Mouse (Mus musculus) neural tube, embryonic 11.5 days (tissue): ENCODE data around the gene Fcgr4. TPM values are rescaled to one million over a fixed set of nuclear protein-coding genes. Genes with fewer than 3 reads are reported as not detected.
"Not testable (repeated sequence)": the region's sequence is repeated elsewhere in the genome, so short reads cannot be mapped to it uniquely, and the experiment has no call there.

Experiments
- ATAC-seq: fragments of 200-750 bp; cut with Nextera tagmentation; 2 replicates; pipeline ENCODE4 v1.8.0; 2017; ENCODE audit warnings: moderate number of reproducible peaks, mild to moderate bottlenecking, moderate TSS enrichment, moderate library complexity; ENCODE audit not compliant: insufficient read depth, low FRiP score, low TSS enrichment
- DNase-seq: peaks from one replicate; pipeline ENCODE4 v3.0.0-alpha.2; 2015; ENCODE audit warnings: low spot score
- H3K27ac ChIP-seq: fragments of 300-500 bp; sonication (generic); 2 replicates; pipeline ENCODE4 v1.5.1; 2014; ENCODE audit warnings: low read depth, mild to moderate bottlenecking, low read length
- H3K27me3 ChIP-seq: fragments of 300-500 bp; sonication (generic); 2 replicates; pipeline ENCODE4 v1.6.1; 2014; ENCODE audit warnings: mild to moderate bottlenecking, low read length, mixed read lengths; ENCODE audit not compliant: control insufficient read depth, insufficient read depth
- H3K36me3 ChIP-seq: fragments of 300-500 bp; sonication (generic); 2 replicates; pipeline ENCODE4 v1.6.1; 2014; ENCODE audit warnings: mild to moderate bottlenecking, low read length, moderate library complexity, mixed read lengths; ENCODE audit not compliant: control insufficient read depth, insufficient read depth
- H3K4me1 ChIP-seq: fragments of 300-500 bp; sonication (generic); 2 replicates; pipeline ENCODE4 v1.6.1; 2014; ENCODE audit warnings: low read length, mixed read lengths; ENCODE audit not compliant: control insufficient read depth, insufficient read depth
- H3K4me2 ChIP-seq: fragments of 300-500 bp; sonication (generic); 2 replicates; pipeline ENCODE4 v1.6.1; 2014; ENCODE audit warnings: low read depth, mild to moderate bottlenecking, moderate library complexity
- H3K4me3 ChIP-seq: fragments of 300-500 bp; sonication (generic); 2 replicates; pipeline ENCODE4 v1.5.1; 2014; ENCODE audit warnings: low read depth, low read length
- H3K9ac ChIP-seq: fragments of 300-500 bp; sonication (generic); 2 replicates; pipeline ENCODE4 v1.6.1; 2014; ENCODE audit warnings: mild to moderate bottlenecking, low read length
- H3K9me3 ChIP-seq: fragments of 300-500 bp; sonication (generic); 2 replicates; pipeline ENCODE4 v1.6.1; 2016; ENCODE audit warnings: low read length; ENCODE audit not compliant: control insufficient read depth
- WGBS: fragments of 180-500 bp; shearing (Covaris S2); extraction: QIAGEN DNeasy Blood & Tissue Kit; methylation state at CpG from one replicate; pipeline ENCODE4 v1.1.7; 2014; 5-methylcytosine and 5-hydroxymethylcytosine counted together
- polyA plus RNA-seq: library from polyadenylated mRNA; unstranded; fragments of >200 nt; fragmentation: Nextera tagmentation; extraction: Ambion mirVana; gene quantifications from 2 replicates; pipeline ENCODE4 v1.2.1, GENCODE M21; 2014

Gene Fcgr4
- polyA plus RNA-seq, 1 experiment from 2014 or later, result 0.19 TPM

DNA sequence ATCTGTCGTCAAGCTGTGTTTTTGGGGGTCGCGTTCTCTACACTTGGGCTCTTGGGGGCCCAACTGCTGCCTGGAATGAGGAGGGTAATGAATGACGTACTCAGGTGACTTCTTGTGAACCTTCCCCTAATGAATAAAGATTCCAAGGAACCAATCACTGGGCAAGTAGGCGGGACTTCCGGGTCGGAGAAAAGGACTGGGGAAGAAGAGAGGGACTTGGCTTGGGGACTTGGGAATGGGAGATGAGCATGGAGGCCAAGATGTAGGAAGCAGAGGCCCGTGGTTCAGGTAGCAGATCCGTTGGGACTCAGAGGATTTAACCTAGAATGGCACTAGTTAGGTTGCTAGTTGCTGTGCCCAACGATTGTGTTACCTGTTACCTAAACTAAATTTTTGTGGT is 30.5 kb downstream of the Fcgr4 start:
- no peak for ATAC-seq
- H3K27ac ChIP-seq, result no peak overlapping the region
- 51% methylated on average over 10 of the region's 10 CpGs for WGBS

DNA sequence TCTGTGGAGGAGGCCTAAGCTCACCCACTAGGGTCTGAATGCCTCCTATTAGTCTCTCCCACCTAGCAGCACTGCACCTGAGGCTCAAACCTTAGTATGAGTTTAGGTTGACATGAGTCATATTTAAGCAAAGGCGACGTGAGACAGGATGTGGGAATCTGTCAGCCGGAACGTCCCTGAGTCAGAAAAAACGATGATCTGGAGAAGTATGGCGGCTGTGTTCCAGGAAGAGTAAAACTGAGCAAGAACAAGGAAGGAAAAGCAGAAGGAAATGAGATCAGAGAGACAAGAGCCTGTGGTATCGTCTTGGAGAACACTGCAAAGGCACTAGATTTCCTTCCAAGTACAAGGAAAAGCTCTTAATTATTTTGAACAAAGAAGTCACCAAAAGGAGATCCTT is 32.1 kb downstream of the Fcgr4 start:
- H3K36me3 ChIP-seq, result no peaks in the 10 kb centered on the region
- ATAC-seq, result no peak
- no peak for DNase-seq
- 90% methylated on average over 7 of the region's 7 CpGs for WGBS
- H3K4me1 ChIP-seq, result no peaks in the 10 kb centered on the region
- no peak overlapping the region for H3K27ac ChIP-seq
- no peak overlapping the region for H3K9ac ChIP-seq
- H3K4me2 ChIP-seq, result no peak overlapping the region
- no peaks in the 10 kb centered on the region for H3K27me3 ChIP-seq
- H3K4me3 ChIP-seq, result no peak overlapping the region
- no peaks in the 10 kb centered on the region for H3K9me3 ChIP-seq

More for the DNA sequence above, 30.5 kb downstream of the Fcgr4 start:
- Histone ChIP-seq H3K4me2 (no peak overlapping the region; the same call in 1 of the 2 replicates), H3K9ac (no peak overlapping the region), H3K4me1 (no peaks in the 10 kb centered on the region), H3K36me3 (no peaks in the 10 kb centered on the region), H3K9me3 (no peaks in the 10 kb centered on the region), H3K4me3 (no peak overlapping the region), H3K27me3 (no peaks in the 10 kb centered on the region)
- peak; percentile 42 for DNase-seq

DNA sequence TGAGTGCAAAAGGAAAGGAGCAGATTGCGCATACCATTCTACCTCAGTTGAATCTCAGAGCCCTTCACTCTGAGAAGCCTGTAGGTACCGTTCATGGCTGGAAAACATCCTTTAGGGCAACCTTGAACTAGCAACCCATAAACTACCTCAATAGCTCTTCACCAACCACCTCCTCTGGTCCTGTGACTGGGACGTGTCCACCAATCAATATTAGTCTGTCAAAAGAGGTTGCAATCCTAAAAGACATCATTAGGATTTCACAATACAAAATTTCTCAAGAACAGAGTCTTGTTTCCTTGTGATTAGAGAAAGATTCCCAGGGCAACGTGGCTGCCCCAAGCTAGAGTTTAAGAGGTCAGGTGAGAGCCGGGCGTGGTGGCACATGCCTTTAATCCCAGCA is 34.6 kb downstream of the Fcgr4 start:
- 87% methylated on average over 6 of the region's 6 CpGs for WGBS

DNA sequence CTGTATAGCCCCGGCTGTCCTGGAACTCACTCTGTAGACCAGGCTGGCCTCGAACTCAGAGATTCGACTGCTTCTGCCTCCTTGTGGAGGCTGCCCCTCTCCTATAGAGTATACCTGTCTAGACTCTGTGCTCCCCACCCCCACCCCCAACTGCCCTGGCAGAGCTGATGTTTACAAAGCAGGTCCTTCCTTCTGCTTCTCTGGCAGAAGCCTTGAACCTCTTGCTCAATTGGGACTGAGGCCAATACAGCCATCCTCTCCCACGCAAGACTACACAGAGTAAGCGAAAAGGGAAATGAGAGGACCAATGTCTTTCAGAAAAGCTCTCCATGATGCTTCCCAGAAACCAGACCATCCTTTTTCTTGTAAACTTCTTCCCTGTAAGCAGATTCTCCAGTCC is 38.5 kb downstream of the Fcgr4 start:
- WGBS, result 91% methylated on average over 5 of the region's 5 CpGs

More for the DNA sequence above, 34.6 kb downstream of the Fcgr4 start:
- no peak for DNase-seq
- H3K9ac ChIP-seq, result no peak overlapping the region
- H3K27ac ChIP-seq, result no peak overlapping the region
- no peak for ATAC-seq
- H3K27me3 ChIP-seq, result no peaks in the 10 kb centered on the region
- H3K4me3 ChIP-seq, result no peak overlapping the region
- no peaks in the 10 kb centered on the region for H3K4me1 ChIP-seq
- H3K36me3 ChIP-seq, result no peaks in the 10 kb centered on the region
- no peak overlapping the region for H3K4me2 ChIP-seq
- no peaks in the 10 kb centered on the region for H3K9me3 ChIP-seq

DNA sequence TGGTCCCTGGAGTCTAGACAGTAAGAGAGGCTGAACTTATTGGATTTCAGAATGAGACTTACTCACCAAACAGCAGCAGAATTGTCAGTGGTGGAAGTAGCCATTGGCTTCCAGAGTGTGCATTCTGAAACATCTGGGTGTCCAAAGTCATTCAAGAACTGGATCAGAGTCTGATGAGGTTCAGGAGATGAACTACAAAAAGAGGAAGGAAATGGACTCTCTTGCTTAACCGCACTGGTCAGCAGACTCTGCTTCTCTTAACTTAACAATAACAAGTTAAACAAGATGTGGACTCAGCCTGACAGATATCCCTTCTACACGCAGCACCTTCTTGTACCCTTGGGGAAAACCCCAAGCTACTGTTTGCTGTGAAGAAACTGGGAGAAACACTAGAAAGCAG is 40.5 kb downstream of the Fcgr4 start:
- 84% methylated on average over 2 of the region's 2 CpGs for WGBS
- no peak overlapping the region for H3K9ac ChIP-seq
- no peak overlapping the region for H3K4me3 ChIP-seq
- H3K27me3 ChIP-seq, result peaks cover 7% of the 10 kb centered on the region
- DNase-seq (no peak), ATAC-seq (no peak)
- H3K4me1 ChIP-seq, result no peaks in the 10 kb centered on the region
- H3K4me2 ChIP-seq, result no peak overlapping the region
- H3K9me3 ChIP-seq, result no peaks in the 10 kb centered on the region
- H3K36me3 ChIP-seq, result no peaks in the 10 kb centered on the region
- no peak overlapping the region for H3K27ac ChIP-seq

More for the DNA sequence above, 38.5 kb downstream of the Fcgr4 start:
- H3K27me3 ChIP-seq, result no peaks in the 10 kb centered on the region
- no peaks in the 10 kb centered on the region for H3K36me3 ChIP-seq
- no peak for ATAC-seq
- H3K9ac ChIP-seq, result no peak overlapping the region
- no peaks in the 10 kb centered on the region for H3K4me1 ChIP-seq
- H3K4me2 ChIP-seq, result no peak overlapping the region
- no peak for DNase-seq
- no peak overlapping the region for H3K27ac ChIP-seq
- no peak overlapping the region for H3K4me3 ChIP-seq
- no peaks in the 10 kb centered on the region for H3K9me3 ChIP-seq

DNA sequence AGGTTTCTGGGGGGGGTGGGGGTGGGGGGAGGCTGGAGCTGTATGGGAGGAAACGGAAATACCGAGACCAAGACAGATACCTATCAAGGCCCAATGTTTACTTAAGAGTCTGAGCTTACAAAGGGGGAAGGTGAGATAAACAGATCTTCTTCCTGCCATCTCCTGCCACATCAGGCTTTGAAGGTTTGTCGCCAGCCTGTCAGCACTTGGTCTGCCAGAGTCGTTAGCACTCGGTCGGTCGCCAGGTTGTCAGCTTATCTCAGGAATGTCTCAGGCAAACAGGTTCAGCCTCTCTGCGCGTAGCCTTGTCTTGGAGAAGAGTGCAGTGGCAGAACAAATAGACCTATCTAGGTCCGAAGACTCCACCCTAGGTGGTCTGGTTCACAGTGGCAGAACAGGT is 41.7 kb downstream of the Fcgr4 start:
- no peak overlapping the region for H3K4me3 ChIP-seq
- H3K9ac ChIP-seq, result no peak overlapping the region
- no peak overlapping the region for H3K27ac ChIP-seq
- H3K27me3 ChIP-seq, result peaks cover 14% of the 10 kb centered on the region
- no peak overlapping the region for H3K4me2 ChIP-seq
- ATAC-seq, result no peak
- DNase-seq, result no peak
- no peaks in the 10 kb centered on the region for H3K36me3 ChIP-seq
- no peaks in the 10 kb centered on the region for H3K4me1 ChIP-seq
- no peaks in the 10 kb centered on the region for H3K9me3 ChIP-seq
- 57% methylated on average over 10 of the region's 10 CpGs for WGBS

DNA sequence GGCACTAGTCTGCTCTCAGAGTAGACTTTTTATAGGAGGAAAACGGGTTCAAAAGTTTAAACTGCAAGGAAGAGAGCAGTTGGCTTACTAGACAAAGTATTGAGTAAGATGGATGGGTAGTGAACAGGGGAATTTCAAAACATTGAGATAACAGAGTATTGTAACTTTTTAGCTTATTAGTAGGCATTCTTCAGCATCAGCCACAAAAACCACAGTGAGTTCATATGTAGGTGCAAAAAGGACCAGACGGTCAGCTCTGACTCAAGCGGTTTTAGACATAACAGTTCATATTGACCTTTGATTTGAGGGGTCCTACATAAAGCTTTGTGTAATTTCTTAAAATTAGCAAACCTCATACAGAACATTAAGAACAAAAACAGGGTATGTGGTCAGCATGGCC is 42.8 kb downstream of the Fcgr4 start:
- WGBS, result 95% methylated on average over 3 of the region's 3 CpGs
- Histone ChIP-seq H3K36me3 (no peaks in the 10 kb centered on the region), H3K4me1 (no peaks in the 10 kb centered on the region), H3K4me2 (no peak overlapping the region), H3K9ac (no peak overlapping the region), H3K4me3 (no peak overlapping the region), H3K27ac (no peak overlapping the region), H3K27me3 (peaks cover 18% of the 10 kb centered on the region), H3K9me3 (no peaks in the 10 kb centered on the region)
- ATAC-seq, result no peak
- no peak for DNase-seq

DNA sequence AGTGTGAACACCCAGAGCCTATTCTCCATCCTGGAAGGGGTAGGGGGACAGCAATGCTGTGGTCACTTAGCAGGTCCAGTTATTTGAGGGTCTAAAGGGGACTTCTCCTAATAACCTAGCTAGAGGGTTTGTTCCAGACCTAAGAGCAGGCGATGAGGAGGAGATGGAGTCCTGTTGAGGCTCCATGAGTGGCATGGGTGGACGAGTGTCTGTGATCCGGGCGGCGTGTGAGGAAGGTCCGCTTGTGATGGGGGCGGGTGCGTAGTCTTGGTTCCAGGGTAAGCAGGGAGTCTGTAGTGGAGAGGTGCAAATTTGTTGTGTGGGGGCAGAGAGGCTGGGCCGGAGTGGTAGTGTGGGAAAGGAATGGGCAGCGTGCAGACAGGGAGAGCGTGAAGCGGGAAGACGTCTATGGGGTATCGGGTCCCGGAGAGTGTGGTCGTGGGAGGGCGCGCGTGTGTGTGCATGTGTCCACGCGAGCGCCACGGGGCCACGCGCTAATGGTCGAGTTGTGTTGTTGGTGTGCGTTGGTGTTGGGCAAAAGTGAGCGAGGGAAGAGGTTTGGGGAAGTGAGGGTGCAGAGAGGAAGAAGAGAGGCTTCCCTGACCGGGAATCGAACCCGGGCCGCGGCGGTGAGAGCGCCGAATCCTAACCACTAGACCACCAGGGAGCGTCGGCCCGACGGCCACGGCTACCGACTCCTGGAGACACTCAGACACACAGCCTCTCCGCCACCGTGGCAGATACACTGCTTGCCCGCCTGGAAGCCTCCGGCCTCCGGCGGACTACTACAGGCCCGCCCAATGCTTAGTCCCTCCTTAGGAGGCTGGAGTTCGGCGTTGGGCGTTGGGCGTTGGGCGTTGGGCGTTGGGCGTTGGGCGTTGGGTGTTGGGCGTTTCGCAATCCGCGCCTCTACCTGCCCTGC is 45.1 kb downstream of the Fcgr4 start:
- Histone ChIP-seq H3K4me3 (peak overlapping the region; percentile 27), H3K27me3 (peaks cover 22% of the 10 kb centered on the region), H3K4me2 (peak overlapping the region; percentile 29)
- 9% methylated on average over 38 of the region's 61 CpGs for WGBS
- H3K4me1 ChIP-seq, H3K36me3 ChIP-seq, H3K9me3 ChIP-seq, H3K27ac ChIP-seq, H3K9ac ChIP-seq: not testable (repeated sequence)
- DNase-seq, result peak; percentile 32
- peak; percentile 82 for ATAC-seq
